Mouse (Mus musculus) A20 (cell line): Measurements from ENCODE around the gene Gars.

Source experiments
- DNase-seq: peaks from one replicate; pipeline ENCODE4 v3.0.0-alpha.2; 2011; ENCODE audit warnings: low read depth, low spot score

The Gars gene

DNA sequence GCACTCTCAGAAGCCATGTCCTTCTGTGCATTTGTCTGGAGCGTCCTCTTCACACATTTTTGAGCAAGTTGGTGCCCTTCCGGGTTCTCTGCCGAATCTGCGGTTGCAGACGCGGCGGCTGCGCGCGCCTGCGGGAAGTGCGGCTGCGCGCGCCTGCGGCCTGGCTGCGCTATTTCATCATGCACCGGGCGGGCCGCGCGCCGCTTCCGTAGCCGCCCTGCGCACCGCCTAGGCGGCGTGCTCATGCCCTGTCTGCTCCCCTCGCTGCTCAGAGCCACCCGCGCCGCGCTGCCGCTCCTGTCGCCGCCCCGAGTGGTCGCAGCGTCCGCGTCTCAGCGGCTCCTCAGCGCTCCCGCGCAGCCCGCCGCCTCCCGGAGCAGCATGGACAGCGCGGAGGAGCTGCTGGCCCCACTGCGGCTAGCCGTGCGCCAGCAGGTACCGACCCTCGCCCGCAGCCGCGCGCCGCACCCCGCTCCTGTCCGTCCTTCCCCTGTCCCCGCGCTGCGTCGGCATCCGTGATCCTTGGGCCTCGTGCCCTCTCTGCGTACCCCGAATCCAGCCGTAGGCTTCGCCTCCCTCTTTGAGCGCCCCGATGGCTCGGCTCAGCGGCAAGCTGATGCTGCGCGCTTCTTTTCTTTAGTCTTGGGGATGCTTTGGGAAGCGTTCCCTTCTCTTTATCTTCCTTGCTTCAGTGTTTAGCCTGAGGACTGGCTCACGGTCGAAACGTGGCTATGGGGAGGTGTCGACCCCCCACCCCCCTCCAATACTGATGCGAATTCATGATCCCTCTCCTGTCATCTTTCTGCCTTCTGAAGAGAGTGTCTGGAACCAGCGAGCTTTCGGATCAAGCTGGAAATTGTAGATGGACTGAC, at the start of gene Gars:
Gene Gars (plus strand): TSS at position 209 of the 872 bp plus-strand sequence.
- DNase-seq: peak; percentile 93

DNA sequence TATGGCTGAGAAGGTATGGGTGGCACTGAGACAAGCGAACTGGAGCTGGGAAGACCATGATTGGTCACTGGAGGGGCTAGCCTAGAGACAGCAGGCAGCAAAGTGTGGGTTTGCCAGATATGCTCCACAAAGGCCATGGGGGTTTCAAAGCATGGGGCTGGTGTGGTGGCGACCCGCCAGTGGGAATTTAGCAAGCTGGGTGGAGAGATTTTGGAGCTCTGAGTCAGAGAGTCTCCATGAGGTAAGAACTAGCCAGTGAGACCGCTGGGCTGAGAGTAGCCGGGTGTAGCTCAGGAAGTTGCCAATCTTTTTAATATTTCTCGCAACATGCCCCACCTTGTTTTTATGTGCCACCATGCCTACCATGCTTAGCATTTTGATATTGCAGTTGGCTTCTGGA, 49.7 kb upstream of the Gars start:
- no peak for DNase-seq

DNA sequence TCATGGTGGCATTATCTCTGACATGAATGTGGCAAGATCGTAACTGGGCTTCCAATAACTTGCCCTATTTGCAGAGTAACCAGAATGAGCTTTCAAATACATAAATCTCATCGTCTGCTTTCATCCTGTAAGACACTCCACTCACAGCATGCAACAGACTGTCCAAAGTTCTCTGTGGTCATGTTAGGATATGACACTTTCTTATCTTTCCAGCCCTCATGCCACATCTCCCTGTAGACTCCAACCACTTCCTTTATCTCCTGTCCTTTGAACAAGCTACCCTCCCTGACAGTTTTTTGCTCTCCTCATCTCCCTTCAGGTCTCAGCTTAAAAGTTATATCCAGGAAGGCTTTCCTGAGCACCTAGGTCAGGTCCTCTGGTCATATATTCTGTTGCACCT, 46.6 kb upstream of the Gars start:
- DNase-seq: no peak

DNA sequence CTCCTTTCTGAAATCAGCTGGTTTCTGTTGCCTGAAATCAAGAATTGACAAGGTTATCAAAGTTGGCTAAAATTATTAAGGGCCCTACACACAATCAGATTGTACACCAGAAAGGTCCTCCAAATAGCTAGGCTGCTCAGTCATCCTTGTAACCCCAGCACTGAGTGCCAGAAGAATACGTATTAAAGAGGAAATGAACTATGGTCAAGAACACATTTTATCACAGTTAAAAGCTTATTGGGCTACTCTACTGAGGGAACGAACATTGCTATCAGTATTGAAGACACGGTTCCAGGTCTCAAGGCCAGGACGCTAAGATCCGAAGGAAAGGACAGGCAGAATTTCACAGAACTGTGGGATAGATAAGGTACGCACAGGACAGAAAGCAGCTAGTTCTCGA, 45.7 kb upstream of the Gars start:
- DNase-seq: no peak

DNA sequence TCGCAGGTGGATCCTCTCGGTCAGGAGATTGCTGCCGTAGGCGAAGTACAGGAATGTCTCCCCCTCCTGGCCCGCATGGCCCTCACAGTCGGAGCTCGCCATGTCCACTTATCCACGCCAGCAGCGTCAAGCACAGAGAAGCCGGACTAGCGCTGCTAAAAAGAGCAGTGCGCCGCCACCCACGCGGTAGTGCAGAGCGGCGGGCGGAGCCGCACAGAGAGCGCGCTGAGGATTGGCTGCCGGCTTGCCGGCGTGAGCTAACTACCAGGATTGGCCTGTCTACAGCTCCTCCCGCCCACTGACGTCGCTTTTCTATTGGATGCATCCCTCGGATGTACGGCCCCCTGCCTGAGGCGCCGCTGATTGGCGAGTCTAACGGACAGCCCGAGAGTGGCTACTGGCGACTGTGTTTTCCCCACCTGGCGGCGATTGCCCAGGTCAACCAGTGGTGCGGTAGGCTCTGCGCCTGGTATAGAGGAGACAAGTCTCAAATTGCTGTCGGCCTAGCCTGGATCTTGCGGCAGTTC, 45.0 kb upstream of the Gars start, which contains the start of gene Ggct:
Gene Ggct (minus strand): TSS at position 217 of the 527 bp plus-strand sequence.
- DNase-seq: peak; percentile 97

DNA sequence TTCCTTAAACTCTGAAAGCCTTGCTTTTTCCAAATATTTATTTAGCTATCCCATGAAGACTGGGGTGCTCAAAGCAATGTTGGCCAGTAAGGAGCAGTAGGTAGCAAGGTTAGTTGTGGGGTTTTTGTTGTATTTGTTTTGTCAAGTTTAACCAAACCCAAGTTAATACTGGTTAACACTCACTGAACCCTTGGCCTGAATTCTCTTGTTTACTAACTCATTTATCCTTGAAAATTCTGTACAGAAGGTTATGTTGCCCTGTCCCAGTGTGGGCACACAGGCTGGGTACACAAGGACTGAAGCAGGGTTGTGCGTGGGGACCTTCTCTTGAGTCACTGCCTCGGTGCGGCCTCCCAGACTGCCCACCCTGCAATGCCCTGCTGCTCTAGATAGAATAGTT, 41.4 kb upstream of the Gars start:
- DNase-seq: no peak

DNA sequence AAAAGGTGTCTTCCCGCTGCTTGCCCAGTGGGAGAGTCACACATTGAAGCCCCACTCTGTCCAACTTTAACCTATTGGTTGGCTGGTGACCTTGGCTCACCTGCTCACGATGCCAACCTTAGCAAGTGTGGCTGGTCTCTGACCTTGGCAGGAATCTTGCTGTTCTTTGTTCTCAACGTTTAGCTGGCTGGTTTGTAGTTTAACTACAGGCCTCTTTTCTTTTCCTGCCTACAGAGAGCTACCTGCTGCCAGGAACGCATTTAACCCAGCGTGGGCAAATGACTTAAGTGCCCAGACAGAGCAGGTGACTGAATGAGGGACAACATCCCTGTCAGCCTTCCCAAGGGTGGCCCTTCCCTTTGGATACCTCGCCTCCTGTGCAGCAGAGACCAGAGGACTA, 40.1 kb upstream of the Gars start:
- no peak for DNase-seq

DNA sequence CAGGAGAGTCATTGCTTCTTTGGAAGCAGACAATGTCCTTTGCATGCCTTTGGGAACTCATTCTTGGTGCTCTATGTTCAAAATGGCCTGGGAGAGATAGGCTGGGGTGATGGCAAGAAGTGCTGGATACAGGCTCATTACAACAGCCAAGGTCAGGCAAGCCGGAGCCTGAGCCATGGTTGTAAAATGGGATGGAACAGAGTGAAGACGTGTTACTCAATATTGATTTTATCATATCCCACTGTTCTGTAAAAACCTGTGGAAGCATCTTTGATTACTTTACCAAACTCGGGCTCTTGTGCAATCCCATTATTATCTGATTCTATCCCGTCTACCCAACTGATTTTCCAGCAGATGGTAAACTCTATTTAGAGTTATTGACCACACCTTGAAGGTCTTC, 36.5 kb upstream of the Gars start:
- no peak for DNase-seq

DNA sequence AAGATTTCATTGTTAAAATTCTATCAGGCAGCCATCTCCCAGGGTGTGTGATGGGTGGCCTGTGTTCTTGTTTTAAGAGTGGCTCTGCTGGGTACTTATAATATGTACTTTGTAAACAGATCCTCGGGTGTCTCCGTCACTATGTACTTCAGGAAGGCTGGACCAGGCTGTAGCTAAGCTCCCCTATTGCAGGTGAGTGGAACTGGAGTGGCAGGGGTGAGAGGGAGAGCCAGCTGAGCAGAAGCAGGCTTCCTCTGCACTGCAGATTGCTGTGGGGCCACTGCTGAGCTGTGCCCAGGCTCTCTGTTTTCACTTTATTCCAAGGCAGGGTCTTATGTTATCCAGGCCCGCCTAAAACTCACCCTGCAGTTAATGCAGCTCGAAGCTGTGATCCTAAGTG, 35.4 kb upstream of the Gars start:
- DNase-seq: no peak

DNA sequence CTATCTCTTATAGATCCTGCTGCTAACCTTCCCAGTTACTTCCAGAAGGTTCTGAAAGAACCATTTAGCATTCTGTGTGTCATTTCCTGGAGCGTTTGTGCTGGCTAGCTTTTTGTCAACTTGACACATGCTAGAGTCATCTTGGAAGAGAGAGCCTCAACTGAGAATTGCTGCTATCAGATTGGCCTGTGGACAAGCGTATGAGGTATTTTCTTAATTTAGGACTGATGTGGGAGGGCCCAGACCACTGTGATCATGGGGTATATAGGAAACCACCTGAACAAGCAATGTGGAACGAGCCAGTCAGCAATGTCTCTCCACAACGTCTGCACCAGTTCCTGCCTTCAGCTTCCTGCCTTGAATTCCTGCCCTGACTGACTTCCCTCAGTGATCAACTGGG, 34.2 kb upstream of the Gars start:
- DNase-seq: no peak

DNA sequence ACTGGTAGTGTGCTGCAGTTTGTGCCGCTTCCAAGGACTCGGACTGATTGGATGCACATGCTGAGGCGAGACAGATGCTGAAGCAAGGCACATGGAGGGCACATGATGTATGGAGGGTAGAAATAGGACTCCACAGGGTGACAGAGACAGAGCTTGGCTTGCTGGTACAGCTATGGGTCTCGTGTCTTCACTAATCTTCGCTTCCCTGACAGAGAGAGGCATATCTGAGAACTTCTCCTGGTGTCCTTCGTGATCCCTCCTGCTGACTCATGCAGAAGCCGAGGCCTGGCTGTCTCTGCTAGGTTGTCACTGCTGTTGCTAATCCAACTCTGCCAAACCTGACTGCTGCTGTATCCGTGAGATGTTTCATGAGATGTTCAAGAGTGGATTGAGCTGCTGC, 29.4 kb upstream of the Gars start:
- no peak for DNase-seq

DNA sequence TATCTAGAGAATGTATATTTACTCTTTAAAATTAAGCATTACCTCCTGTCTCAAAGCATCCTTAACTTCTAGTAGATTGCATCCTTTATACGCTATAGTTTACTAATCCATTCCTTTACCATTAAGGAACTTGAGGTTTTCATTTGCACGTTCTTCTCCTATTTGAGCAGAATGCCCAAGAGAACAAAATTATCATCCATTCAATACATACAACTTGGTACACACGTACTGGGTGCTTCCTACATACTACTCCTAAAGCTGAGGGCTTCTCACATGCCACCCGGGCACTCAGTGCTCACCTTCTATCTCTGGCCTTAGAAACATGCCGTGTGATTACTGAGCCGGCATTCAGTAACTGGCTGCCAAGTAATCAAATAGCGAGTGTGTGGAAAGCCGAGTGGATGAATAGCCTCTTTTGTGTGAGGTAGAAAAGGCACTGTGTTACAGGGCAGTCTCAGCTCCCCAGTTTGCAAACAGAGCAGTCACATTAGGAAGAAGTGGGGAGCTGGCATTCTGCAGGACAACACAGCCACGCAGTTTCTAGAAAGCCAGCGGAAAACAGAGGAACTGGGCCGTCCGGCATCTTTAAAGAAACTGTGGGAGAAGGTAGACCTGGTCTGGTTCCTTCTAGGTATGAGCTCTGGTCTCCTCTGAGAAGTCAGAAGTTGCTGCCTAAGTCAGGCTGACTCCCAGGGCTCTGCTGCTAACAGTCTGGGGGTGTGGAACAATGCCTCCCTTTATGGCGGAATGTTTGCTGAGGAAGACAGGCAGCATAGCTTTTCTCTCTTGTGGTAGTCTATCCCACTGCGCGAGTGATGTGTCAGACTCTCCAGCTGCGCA, 28.2 kb upstream of the Gars start:
- DNase-seq: no peak

DNA sequence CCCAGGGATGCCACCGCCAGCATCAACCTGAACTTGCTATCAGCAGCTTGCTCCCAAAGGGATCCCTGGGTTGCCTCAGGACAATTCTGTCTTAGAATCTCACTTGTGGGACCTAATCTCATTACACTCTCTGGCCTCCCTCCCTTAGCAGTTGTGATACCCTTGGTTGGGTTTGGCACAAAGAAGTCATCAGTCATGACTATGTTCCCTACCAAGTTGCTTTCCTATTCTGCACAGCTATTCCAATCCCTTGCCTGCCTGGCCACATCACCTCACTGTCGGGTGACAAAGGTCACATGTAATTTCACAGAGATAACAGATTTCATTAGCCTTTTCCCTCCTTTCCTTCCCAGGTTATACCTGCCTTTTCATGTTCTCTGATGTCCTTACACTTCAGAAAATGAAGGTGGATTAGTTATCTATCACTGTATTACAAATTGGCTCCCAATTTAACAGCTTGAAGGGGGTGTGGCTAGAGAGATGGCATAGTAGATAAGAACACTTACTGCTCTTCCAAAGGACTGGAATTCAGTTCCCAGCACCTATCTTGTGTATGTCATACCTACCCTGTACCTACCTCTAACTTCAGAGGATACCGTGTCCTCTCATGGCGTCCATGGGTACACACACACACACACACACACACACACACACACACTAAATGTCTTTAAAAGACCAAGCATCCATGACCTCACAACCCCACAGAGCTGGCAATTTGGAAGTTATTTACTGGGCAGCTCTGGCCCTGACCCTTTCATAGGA, 27.3 kb upstream of the Gars start:
- DNase-seq: no peak

DNA sequence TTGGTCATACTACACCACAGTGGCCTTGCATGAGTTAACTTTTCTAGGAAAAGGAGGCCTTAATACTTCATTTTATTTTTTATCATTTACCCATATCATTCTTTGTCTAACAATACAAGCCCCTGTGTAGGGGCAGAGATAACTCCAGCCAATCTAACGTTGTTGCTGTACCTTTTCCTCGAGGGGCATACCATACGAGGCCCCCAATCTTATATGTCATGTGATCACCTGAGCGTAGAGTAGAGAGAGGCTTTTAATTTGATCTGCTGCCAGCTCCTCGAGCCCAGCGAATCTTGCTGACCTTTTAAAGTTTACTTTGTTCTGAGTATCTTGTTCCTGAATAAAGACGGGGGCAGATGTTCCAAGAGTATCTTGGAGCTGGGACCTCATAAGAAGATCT, 25.3 kb upstream of the Gars start:
- DNase-seq: no peak

DNA sequence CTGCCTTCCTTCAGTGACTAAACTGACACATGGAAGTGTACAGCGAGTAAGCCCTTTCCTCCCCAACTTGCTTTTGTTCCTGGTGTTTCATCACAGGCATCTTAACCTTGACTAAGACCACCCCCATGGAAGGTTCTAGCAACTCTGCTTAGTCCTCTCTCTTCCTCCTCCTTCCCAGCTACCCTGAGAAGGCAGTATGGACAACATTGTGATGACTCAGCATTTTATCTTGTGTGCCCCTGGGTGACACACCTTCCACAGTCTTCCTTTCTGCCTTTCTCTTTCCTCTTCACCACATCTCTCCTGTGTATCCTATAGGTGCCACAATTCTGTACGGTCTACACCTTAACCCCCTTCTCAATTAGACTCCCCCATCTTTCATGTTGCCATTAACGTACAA, 23.6 kb upstream of the Gars start:
- no peak for DNase-seq

DNA sequence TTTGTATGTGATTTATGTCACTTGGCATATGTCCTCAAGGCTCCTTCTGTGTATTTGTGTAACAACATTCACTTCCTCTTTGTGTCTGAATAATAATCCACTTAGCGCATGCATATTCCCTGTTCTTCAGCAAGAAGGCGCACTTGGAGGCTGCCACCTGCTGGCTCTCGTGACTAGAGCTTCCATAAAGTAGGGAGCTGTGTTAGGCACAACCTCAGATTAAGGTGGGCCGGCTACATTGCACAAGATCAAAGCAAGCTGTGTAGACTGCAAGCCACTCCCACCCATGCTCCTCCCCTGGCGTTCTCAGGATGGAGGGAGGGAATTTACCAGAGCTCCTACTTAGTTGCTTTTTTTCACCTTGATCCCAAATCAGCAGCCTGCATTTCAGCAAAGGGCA, 21.6 kb upstream of the Gars start:
- peak; percentile 82 for DNase-seq

DNA sequence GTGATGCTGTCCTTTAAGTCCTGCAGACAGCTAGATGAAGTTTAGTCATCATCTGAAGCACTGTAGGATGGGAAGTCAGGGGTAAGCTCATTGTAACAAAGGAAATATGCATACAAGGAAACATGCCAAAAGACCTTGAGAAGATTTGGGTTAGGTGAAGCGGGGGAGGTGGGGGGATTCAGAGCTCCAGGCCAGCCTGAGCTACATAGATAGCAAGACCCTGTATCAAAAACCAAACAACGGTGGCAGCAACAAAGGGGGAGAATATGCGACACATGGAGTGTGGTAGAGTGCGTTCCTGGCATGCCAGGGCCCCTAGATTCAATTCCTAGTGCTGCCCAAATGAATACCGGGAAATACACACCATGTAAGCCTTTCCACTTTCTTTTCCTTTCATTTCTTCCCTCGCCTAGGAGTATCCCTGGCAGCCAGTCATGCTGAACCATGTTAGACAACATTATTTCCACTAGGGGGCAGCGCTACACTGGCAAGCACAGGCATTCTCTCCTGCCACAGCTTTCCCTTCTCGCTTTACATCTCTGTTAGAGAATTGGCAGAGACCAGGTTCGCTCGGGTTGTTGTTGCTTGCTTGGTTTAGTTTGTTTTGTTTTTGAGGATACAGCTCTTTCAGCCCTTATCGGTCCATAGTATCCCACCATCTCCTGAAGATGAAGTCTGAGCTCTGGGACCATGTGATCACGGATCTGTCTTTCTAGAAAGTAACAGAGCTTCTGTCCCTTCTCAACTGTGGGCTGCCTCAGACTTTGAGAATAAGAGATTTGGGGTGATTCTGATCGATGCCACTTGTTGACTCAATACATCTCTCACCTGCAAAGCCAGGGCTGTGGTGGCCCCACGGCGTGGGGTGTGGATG, 20.9 kb upstream of the Gars start:
- DNase-seq: peak; percentile 76

DNA sequence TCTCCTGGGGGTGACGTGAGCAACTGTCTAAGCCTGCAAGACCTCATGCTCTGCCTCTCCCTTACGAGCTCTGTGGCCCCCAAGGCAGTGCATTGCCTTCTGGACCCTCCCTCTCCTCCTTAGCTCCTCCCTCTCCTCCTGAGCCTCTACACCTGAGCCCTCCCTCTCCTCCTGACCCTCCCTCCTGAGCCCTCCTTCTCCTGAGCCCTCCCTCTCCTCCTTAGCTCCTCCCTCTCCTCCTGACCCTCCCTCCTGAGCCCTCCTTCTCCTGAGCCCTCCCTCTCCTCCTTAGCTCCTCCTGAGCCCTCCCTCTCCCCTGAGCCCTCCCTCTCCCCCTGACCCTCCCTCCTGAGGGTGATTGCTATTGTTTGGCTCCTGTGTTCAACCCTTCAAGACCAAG, 19.4 kb upstream of the Gars start:
- no peak for DNase-seq

DNA sequence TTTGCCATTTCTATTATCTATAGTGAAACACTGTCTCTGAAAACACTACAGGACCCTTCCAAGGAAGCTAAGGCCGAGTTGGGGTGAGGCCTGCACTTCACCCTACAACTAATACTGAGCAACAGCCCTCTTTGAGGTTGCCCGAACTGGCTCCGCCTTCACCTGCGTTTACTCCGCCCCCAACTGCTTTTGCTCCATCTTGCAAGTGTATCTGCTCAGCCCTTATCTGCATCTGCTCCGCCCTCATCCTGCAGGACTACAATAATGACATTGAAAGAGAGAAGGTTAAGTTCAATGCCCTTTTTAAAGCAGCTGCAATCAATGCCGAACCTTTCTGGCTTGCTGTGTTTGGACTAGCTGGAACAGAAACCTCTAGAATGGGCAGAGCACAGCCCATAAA, 16.0 kb upstream of the Gars start:
- DNase-seq: peak; percentile 26

DNA sequence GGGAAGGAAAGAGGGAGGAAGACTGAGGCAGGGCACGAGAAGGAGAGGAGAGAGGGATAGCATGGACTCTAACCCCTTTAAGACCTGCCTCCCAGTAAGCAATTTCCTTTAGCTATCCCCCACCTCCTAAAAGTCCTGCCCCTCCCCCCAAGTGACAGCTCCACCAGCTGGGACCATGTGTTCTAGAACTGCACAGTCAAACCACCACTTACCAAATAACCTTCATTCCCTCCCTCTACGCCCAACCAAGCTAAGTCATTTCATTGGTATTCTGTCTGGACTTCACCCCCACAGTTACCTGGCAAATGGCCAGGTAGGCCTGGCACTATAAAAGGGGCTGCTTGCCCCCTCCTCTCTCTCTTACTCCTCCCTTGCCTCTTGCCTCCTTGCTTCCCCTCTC, 10.2 kb upstream of the Gars start:
- no peak for DNase-seq

DNA sequence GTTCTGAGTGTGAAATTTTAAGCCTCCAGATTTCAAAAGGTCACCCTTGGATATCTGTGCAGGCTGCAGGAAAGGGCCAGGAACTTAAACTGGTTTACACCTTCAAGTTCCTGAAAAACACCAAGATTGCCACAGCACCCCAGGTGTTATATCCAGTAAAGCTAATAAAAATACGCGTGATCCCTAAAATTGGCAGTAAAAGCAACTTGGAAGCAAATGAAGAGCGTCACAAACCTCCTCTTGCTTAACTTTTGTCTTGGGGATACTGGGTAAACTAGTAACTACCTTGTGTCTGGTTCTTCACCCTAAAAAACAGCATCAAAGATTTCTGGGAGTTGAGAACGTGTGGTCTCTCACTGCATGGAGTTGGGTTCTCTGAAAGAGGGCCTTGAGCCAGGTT, 1.1 kb upstream of the Gars start:
- DNase-seq: no peak
